Mouse (Mus musculus) urinary bladder, postnatal 4 days (tissue): ENCODE measurements at regions not wholly inside any gene's neighbourhood (a gene's known extent, or its start where the extent isn't known, plus 50 kb on each side); places are given as distances from the start of the nearest gene placed in this dataset.

ENCODE experiments used
- DNase-seq, 2 experiments: peaks; one replicate each; pipeline ENCODE4 v3.0.0; 2021 to 2022; ENCODE audit warnings: low spot score in 2 of 2

DNA sequence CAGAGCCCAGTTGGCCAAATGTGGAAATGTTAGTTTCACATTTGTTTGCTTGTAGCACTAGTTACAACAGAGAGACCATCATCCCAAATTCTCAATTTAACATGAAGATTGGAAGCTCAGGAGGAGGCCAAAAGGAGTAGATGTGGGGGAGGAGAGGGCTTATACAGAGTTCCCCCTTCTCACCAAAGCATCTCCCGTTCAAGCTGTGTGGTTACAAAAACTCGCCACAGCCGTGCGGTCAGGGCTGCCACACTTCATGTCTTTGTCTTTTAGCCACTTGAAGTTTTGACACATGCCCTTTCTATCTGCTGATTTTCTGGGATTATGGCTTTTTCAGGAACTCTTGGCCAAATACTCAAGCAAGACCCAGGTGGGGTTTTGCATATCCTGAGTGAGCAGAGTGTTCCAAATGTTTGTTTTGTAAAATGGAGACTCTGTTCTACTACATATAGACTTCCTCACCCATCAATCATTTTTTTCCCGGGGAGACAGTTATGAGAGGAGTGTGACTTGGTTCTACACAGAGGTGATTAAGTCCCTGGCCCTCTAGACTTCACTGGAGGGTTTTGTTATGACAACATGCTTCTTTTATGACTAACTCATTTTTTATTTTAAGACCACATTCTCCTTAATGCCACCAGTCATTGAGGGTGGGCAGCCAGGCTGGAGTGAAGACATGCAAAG is 605.4 kb upstream of the Sall1 start:
- no peak for DNase-seq

- DNase-seq: no peak
Measured at GRCm38 (mm10) chr8:89646946-89647345, 603.0 kb upstream of the Sall1 start.

DNA sequence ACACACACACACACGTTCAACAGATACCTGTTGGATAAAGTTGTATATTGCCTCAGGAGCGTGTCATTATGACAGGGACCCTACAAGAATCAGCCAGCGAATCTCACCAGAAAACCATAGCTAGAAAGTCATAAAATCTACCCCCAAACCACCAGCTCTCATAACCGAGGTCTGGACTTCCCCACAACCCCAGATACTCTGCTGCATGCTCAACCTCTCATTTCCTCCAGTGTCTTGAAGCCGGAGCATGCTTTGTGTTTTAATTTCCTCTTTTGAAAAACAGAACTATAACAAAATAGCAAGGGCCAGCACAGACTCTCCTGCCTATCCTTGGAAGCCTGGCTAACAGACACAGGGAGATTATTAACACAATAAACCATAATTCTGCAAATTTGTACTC is 597.4 kb upstream of the Sall1 start:
- no peak for DNase-seq

GRCm38 (mm10) chr8:89634864-89635263 is 590.9 kb upstream of the Sall1 start:
- DNase-seq: no peak

DNA sequence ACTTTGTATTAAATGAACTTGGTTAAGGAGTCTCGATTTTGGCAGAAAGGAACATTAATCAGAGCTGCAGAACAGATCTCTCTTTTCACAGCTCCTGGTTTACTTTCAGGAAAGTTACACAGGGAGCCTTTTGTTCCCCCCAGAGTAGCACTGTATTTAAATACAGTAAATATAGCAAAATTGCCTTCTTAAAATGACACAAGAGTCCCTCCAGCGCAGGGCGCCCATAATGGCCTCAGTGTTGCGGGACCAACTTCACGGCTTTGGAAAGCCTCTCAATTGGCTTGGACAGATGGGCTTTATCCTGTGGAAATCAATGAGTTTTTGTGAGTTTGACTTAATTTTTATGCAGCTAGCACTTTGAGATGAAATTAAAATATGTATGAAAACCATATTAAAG is 588.3 kb upstream of the Sall1 start:
- DNase-seq: no peak

DNA sequence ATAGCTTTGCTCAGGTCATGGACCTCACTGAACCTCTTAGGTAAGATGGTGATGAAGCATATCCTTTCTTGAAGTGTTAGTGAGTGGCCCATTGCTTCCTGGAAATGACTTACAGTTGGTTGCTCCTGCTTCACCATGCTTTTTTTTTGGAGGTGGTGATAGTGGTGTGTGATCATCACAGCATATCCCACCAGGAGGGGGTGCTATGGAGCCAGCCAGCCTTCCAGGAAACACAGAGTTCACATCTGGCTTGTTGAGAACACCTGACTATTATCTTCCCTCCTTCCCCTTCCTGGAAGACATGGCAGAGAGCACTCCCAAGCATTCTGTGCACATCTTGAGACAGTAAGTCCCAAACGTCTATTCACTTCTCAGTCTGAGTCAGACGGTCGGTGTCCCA is 586.6 kb upstream of the Sall1 start:
- no peak for DNase-seq

- DNase-seq: no peak
Measured at GRCm38 (mm10) chr8:89618089-89618488, 574.1 kb upstream of the Sall1 start.

GRCm38 (mm10) chr8:89615863-89616558 is 572.0 kb upstream of the Sall1 start:
- no peak for DNase-seq

- DNase-seq: no peak
Measured at GRCm38 (mm10) chr8:89609074-89609473, 565.1 kb upstream of the Sall1 start.

- DNase-seq: no peak
Measured at GRCm38 (mm10) chr8:89605905-89606468, 562.0 kb upstream of the Sall1 start.

DNA sequence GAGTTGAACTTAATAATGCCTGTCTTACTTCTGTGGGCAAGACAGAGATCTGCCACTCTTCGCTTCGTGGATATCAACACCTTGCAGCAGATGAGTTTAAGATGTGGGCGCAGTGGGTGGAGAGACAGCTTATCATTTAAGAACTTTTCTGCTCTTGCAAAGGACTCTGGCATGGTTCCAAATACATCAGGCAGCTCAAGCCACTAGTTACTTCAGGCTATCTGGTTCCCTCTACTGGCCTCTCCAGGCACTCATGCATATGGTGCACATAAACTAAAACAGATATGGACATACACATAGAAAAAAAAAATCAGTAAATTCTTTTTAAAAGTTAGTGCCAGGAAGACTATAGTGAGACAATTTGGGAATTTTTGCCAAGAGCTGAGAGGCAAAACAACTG is 560.5 kb upstream of the Sall1 start:
- DNase-seq: no peak

- DNase-seq: no peak
Measured at GRCm38 (mm10) chr8:89596380-89596779, 552.4 kb upstream of the Sall1 start.

- DNase-seq: no peak
Measured at GRCm38 (mm10) chr8:89583091-89583490, 539.1 kb upstream of the Sall1 start.

DNA sequence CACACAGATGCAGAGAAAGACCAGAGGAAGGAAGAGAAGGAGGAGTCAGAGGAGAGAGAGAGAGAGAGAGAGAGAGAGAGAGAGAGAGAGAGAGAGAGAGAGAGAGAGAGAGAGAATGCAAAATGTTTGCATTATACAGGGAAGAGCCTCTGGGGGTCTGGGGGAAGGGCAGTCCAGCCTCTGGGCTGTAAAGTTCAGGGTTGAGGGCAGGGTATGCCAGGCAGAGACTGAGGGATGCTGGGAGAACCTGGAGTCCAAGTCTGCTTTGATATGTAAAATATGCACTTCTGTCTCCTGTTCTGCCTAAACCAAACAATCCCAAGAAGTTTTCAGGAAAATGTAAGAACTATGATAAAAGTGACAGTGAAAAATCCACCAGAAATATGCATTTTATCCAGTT is 538.6 kb upstream of the Sall1 start:
- no peak for DNase-seq

DNA sequence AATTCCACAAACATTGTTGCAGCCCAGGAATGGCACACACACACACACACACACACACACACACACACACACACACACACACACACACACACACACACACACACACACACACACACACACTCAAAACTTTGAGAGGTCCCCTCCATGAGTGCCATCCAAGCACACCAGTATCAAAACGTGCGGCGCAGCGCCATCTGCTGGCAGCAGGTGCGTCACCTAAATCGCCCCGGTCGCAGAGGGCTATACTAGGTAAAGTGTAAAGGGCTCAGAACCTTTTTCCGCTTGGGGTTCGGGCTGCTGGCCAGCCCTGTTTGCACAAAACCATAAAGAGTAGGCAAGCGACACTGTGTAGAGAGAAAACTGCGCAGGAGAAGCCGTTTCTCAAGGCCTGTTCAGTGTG is 527.9 kb upstream of the Sall1 start:
- DNase-seq: peak; percentile 33 to 86

- DNase-seq: no peak
Measured at GRCm38 (mm10) chr8:89570639-89571325, 526.8 kb upstream of the Sall1 start.

DNA sequence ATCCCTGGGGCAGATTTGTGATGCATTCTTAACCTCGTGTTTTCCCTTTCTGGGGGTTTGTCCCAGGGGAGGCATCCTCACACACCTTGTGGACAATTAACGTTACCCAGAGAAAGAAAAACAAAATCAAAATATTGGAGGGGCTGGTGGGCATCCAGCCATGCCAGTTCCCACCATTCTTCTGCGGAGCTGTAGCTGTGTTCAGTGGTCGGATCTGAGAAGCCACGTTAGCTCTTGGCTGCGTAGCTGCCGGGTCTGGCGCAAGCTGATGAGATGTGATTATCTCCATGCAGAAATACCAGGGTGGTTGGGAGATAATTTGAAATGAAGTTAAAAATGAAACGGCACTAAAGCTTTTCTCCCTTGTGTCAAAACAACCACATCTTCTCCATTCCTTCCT is 525.4 kb upstream of the Sall1 start:
- DNase-seq: no peak

- no peak for DNase-seq
Measured at GRCm38 (mm10) chr8:89568641-89569040, 524.7 kb upstream of the Sall1 start.

GRCm38 (mm10) chr8:89566986-89567385 is 523.0 kb upstream of the Sall1 start:
- no peak for DNase-seq

- DNase-seq: no peak
Measured at GRCm38 (mm10) chr8:89566461-89566860, 522.5 kb upstream of the Sall1 start.

DNA sequence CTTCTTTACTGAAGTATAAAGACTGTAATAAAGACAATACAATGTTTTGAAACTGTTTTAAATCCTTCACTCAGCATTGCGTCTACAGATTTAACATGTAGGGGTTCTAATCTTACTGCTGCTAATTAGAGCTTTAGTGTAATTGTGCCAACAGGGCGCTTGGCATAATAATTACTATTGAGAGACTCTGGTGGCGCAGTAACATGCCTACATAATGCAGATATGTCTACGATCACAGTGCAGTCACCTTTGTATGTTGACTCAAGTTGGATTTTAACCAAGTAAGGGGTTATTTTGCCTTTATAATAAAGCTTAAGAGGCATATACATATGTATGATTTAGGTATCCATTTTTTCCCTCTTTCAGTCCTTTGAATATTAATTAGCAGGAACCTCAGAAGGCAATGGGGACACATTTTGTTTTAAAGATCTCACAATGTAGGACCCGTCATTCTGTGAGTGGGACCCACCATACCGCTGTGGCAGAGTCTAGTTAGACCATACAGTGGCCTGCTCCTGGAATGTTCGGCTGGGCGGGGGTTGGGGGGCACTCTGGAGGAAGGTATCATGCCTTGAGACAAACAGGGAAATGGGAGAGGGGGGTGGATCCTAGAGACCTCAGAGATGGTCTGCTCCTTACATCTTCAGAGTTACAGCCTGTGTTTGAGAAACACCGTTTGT is 521.3 kb upstream of the Sall1 start:
- no peak for DNase-seq

DNA sequence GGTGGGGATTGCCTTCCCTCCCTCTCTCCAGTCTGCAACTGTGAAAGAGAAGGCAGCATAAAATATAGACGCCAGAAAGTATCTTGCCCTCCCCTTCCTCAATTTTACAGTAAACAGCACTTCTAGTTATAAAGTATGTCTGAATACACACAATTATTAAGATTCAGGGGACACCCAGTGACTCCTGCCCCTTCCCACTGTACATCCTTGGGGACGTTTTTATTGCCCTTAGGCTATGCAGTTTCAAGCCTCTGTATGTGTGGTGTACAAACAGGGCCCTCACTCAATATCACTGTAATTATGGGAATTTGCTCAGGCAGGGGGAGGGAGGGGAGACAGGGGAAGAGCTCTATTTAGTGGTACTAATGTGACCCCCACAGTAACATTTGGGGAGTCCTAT is 519.6 kb upstream of the Sall1 start:
- no peak for DNase-seq
